Mouse (Mus musculus): ENCODE measurements around the gene Slc9b1. TPM values are rescaled to one million over a fixed set of nuclear protein-coding genes. Genes with fewer than 3 reads are reported as not detected.

The Slc9b1 gene
- polyA plus RNA-seq, 1 experiment from 2014 or later: not detected

DNA sequence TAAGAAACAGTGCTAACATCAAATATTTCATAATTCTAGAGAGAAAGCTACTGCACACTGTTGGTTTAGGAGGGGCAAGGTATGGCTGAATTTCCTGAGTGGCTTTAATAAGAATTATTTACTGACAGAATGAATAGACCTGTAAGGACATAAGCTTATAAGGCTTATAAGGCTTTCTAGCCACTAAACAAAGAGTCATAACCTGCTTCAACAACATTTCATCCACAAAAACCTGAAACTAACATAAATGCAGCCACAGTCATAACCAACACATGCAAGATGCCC, 73.4 kb downstream of the Slc9b1 start:
- no peak overlapping the region for H3K4me3 ChIP-seq
- H3K4me1 ChIP-seq (replicated peaks): peaks cover 25% of the 10 kb centered on the region
- H3K4me2 ChIP-seq: no peak overlapping the region
- H3K27me3 ChIP-seq: no peaks in the 10 kb centered on the region
- no peaks in the 10 kb centered on the region for H3K9me3 ChIP-seq
- peaks cover 3% of the 10 kb centered on the region; the same call in 1 of the 2 replicates for H3K36me3 ChIP-seq
- H3K9ac ChIP-seq: 0 out of 2 replicates have a peak overlapping the region, but pooled peaks have one; percentile 18
- H3K27ac ChIP-seq (replicated peaks): no peak overlapping the region
- no peak for ATAC-seq (ENCODE audit: low read depth)

DNA sequence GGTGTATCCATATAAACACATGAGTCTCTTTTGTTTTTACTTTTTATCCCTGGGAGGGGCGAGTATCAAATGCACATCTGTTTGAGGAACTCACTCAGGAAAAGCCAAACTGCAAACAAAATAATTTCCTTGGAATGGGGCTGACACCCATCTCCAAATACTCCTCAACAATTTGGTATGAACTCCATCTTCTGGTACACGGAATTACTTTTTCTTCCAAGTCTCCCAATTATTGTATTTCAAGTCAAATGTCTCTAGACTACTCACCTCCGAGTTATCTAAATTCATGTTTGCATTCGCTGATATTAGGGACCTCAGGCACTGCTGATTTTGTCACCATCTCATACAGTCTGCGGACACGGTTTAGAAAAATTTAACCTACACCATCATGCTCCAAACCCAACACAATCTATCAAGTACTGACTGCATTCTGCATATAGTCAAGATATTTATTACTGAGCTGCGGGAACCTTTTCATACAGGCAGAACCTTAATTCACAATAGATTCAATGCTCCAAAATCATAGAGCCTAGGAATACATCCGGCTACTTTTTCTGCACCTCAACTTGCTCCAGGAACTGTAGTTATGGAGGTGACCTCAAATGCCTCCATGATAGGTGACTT, 74.5 kb downstream of the Slc9b1 start:
- no peak; the same call in 1 of the 2 replicates for ATAC-seq (ENCODE audit: low read depth)
- H3K4me1 ChIP-seq (replicated peaks): peaks cover 25% of the 10 kb centered on the region
- H3K4me3 ChIP-seq: peak overlapping the region; percentile 57
- no peaks in the 10 kb centered on the region for H3K36me3 ChIP-seq
- H3K27ac ChIP-seq (replicated peaks): peak overlapping the region; percentile 96
- no peaks in the 10 kb centered on the region for H3K9me3 ChIP-seq
- peak overlapping the region; percentile 62 for H3K4me2 ChIP-seq
- H3K27me3 ChIP-seq: no peaks in the 10 kb centered on the region
- H3K9ac ChIP-seq: peak overlapping the region; percentile 72
- 31% methylated on average over 8 of the region's 8 CpGs for WGBS

DNA sequence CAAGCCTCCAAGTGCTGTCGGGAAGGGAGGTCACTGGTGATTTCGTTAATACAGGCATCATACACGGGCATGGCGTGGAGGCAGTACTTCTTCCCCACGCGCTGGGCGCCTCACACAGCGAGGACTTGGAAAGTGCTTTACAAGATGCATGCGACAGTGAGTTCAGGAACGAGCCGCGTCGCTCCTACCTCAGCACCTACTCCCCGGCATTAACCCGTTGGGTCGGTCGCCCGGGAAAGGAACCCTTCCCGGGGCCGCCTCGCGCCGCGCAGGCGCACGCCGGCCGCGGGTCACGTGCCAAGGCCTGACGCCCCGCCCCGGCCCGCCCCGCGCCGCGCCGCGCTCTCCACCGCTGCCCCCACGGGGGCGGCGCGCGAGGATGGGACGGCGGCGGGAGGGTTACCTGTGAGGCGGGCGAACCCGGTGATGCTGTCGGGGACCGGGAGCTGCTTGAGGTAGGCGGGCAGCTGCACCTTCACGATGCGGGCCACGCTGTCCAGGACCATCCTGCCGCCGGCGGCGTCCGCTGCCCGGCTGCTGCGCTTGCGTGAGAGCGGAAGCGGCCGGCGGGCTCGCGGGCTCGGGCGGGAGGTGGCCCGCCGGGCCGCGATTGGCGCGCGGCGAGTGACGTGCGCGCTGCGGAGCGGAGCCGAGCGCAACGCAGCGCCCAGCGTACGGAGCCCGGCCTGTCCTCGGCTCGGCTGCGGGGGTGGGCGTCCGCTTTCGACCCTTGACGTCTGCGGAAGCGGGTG, 75.2 kb downstream of the Slc9b1 start:
- WGBS: under 1% methylated on average over 89 of the region's 103 CpGs
- no peaks in the 10 kb centered on the region for H3K36me3 ChIP-seq
- peak overlapping the region; percentile 57 for H3K4me3 ChIP-seq
- peaks cover 25% of the 10 kb centered on the region for H3K4me1 ChIP-seq (replicated peaks)
- no peaks in the 10 kb centered on the region for H3K27me3 ChIP-seq
- peak overlapping the region; percentile 72 for H3K9ac ChIP-seq
- peak overlapping the region; percentile 79 for H3K4me2 ChIP-seq
- no peaks in the 10 kb centered on the region for H3K9me3 ChIP-seq
- peak overlapping the region; percentile 96 for H3K27ac ChIP-seq (replicated peaks)
- ATAC-seq (ENCODE audit: low read depth): peak; percentile 99

DNA sequence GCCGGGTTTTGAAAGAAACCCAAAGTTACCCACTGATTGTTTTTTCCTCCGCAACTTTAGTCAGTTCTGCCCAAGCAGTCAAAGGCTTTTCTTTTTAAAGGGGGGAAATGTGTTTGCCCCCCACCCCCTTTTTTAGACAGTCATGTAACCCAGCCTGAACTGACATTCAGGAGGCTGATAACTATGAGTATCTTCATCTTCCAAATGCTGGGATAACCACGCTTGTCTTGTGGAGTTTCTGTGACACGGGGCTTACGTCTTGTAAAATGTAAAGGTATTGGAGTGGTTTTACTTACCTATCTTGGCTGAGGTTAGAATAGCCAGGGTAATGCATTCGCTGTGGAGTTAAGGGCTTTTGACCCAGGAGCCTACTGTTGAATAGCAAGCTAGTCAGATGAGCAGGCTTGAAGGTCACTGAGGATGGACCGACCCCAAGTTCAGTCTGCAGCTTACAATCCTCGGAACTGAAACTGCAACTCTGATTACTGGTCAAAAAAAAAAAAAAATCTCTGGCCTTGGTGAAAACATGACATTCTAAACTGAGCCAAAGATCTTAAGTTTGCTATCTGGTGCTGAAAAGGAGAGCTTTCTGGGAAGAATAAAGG, 75.9 kb downstream of the Slc9b1 start, which contains the start of gene Cisd2:
TSS of gene Cisd2 (minus strand) at position 318 of the 605 bp plus-strand sequence.
- Histone ChIP-seq H3K27me3 (no peaks in the 10 kb centered on the region), H3K4me2 (peak within 1 kb of the TSS; percentile 79), H3K4me1 (replicated peaks) (peaks cover 25% of the 10 kb centered on the region), H3K27ac (replicated peaks) (peak within 1 kb of the TSS; percentile 96), H3K9me3 (no peaks in the 10 kb centered on the region), H3K36me3 (no peaks in the 10 kb centered on the region), H3K9ac (peak within 1 kb of the TSS; percentile 72), H3K4me3 (peak within 1 kb of the TSS; percentile 57)
- 3% methylated on average over 8 of the region's 8 CpGs for WGBS
- ATAC-seq (ENCODE audit: low read depth): peak; percentile 21

DNA sequence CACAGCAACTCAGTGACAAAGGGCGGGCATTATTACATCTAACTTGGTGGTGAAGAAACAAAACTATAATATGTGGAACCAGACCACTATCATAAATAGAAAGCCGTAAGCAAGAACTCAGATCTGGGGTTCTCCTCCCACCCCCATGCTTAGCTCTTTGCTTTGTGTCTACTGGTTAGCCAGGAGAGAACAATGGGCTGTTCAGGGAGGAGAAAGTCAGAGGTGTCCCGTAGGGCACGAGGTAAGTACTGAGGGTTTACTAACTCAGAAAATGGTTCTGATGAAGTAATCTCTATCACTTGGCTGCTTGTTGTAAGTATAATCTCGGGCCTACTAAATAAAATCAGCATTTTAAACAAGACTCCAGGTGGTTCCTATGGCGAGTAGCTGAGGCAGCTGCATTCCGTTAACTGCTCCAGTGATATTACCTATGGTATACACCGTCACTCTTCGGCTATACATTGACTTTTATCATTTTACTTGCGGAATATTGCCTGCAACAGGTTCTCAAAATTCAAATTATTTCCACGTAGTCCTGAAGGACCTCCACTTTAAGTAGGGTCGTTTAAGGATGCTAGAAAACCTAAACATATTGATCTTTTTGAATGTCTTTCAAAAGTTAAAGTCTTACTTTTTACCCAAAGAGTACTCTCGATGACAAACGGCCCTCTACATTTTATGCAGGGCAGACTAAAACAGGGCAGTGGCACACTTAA, 89.2 kb downstream of the Slc9b1 start:
- no peak for ATAC-seq (ENCODE audit: low read depth)
- H3K27ac ChIP-seq (replicated peaks): peak overlapping the region; percentile 100
- 40% methylated on average over 14 of the region's 14 CpGs for WGBS

DNA sequence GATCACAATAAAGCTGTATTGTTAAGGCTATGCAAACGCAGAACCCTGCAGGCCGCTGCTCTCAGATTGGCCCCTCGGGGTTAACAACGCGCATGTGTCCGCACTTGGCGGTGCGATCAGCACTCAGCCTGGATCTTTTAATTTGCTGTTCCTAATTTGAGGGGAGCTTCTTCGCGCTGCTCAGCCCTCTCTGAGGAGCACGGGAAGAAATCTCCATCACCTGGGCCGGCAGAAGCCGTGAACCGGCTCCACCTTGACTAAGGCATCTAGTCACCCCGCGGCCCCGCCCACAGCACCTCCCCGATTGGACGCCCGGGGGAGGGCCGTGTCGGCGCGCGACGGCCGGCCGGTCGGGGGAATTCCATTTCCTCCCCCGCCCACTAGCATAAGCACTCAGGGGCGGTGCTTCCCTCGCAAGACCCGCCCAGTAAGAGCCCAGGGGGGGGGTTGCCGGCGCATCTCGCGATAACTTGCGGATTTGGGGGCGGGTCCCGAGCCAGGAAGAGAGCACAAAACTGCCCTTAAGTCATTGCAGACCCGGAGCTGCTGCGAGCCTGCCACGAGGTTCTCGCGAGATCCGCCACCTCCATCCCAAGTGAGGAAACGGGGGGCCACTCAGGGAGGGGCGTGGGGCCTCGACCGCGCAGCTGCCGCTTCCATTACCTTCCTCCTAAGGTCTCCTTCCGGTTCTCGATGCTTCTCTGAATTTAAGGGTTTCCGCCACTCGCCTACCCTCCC, 90.1 kb downstream of the Slc9b1 start, which contains the start of gene Ube2d3:
TSS of gene Ube2d3 (plus strand) at position 392 of the 738 bp plus-strand sequence.
- ATAC-seq (ENCODE audit: low read depth): peak; percentile 96
- H3K9me3 ChIP-seq: no peaks in the 10 kb centered on the region
- H3K4me3 ChIP-seq: peak within 1 kb of the TSS; percentile 94
- H3K27ac ChIP-seq (replicated peaks): peak within 1 kb of the TSS; percentile 100
- 0 out of 2 replicates have a peak, but pooled peaks cover 3% of the 10 kb centered on the region for H3K36me3 ChIP-seq
- H3K9ac ChIP-seq: peak within 1 kb of the TSS; percentile 97
- no peaks in the 10 kb centered on the region for H3K27me3 ChIP-seq
- under 1% methylated on average over 55 of the region's 56 CpGs for WGBS
- H3K4me2 ChIP-seq: peak within 1 kb of the TSS; percentile 89
- H3K4me1 ChIP-seq (replicated peaks): peaks cover 34% of the 10 kb centered on the region

More for the DNA sequence above, 89.2 kb downstream of the Slc9b1 start:
- Histone ChIP-seq H3K9me3 (no peaks in the 10 kb centered on the region), H3K9ac (peak overlapping the region; percentile 75), H3K27me3 (no peaks in the 10 kb centered on the region), H3K4me2 (peak overlapping the region; percentile 60), H3K4me1 (replicated peaks) (peaks cover 29% of the 10 kb centered on the region), H3K36me3 (0 out of 2 replicates have a peak, but pooled peaks cover 3% of the 10 kb centered on the region), H3K4me3 (peak overlapping the region; percentile 94)

DNA sequence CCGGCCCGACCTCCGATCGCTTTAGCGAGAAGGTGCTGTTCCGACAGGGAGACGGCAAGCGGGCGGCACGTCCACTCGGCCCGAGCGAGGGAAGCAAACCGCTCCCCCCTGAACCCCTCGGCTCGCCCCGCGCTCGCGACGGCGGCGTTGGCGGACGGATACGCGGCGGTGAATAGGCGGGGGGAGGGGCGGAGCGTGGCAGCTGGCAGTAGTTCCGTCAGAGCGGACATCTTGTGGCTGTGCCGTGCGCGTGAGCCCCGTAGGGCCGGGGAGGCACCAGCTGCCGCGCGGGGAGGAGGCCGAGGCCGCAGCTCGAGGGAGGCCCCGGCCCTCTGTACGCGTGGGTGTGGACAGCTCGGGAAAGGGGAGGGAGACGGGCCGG, 90.7 kb downstream of the Slc9b1 start:
- H3K4me3 ChIP-seq: peak overlapping the region; percentile 94
- H3K4me2 ChIP-seq: peak overlapping the region; percentile 89
- H3K9ac ChIP-seq: peak overlapping the region; percentile 97
- H3K36me3 ChIP-seq: 0 out of 2 replicates have a peak, but pooled peaks cover 7% of the 10 kb centered on the region
- no peaks in the 10 kb centered on the region for H3K27me3 ChIP-seq
- under 1% methylated on average over 48 of the region's 50 CpGs for WGBS
- H3K27ac ChIP-seq (replicated peaks): peak overlapping the region; percentile 100
- peak; percentile 85 for ATAC-seq (ENCODE audit: low read depth)
- no peaks in the 10 kb centered on the region for H3K9me3 ChIP-seq
- H3K4me1 ChIP-seq (replicated peaks): peaks cover 40% of the 10 kb centered on the region

DNA sequence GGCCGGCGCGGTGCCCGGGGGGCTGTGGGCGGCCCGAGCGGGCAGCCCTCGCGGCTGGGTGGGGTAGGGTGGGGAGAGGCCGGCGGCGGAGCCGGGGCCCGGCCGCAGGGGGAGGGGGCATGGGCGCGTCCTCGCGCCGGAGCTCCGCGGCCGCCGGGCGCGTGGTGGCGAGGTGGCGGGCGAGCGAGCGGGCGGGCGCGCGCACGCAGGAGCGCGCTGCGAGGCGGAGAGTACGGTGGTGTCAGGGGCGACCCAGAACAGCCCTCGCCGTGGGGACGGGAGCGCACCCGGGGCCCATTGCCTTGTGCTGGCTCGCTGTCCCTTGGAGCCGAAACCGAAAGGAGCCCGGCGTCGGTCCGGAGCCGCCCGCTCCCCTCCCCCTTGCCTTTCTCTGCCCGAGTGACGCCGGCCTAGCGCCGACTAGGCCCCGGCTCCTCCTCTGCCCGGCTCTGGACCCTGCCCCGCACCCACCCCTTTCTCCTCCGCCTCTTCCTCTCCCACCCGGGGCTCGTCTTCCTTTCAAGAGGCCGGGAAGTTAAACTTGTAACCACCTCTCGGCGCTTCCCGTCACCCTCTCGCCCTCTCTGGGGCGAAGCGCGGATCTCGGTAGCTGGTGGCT, 91.2 kb downstream of the Slc9b1 start:
- 0 out of 2 replicates have a peak, but pooled peaks cover 5% of the 10 kb centered on the region for H3K36me3 ChIP-seq
- WGBS: under 1% methylated on average over 55 of the region's 76 CpGs
- peak; percentile 64 for ATAC-seq (ENCODE audit: low read depth)
- H3K9ac ChIP-seq: peak overlapping the region; percentile 97
- no peaks in the 10 kb centered on the region for H3K27me3 ChIP-seq
- H3K9me3 ChIP-seq: no peaks in the 10 kb centered on the region
- peaks cover 44% of the 10 kb centered on the region for H3K4me1 ChIP-seq (replicated peaks)
- H3K4me2 ChIP-seq: peak overlapping the region; percentile 89
- peak overlapping the region; percentile 94 for H3K4me3 ChIP-seq
- H3K27ac ChIP-seq (replicated peaks): peak overlapping the region; percentile 100

DNA sequence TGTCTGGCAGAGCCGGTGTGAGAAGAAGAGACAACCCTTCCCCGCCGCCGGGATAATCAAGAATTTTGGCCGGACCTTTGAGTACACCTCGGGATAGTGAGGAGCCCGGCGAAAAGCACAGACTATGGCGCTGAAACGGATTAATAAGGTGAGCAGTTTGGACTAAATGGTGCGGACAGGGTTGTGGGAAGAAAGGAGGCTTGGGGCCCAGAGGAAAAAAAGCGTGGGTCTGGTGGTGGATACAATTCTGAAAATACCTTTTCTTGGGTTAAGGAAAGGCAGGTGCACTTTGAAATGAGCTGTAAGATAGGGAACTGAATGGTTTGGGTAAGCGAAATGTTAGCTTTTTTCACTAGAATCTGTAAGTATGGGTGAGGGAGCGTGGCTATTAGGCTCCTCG, 91.8 kb downstream of the Slc9b1 start:
- peak overlapping the region; percentile 100 for H3K27ac ChIP-seq (replicated peaks)
- H3K4me1 ChIP-seq (replicated peaks): peaks cover 44% of the 10 kb centered on the region
- peak overlapping the region; percentile 94 for H3K4me3 ChIP-seq
- H3K4me2 ChIP-seq: peak overlapping the region; percentile 89
- WGBS: 2% methylated on average over 15 of the region's 15 CpGs
- no peaks in the 10 kb centered on the region for H3K27me3 ChIP-seq
- 0 out of 2 replicates have a peak, but pooled peaks cover 5% of the 10 kb centered on the region for H3K36me3 ChIP-seq
- ATAC-seq (ENCODE audit: low read depth): no peak
- no peaks in the 10 kb centered on the region for H3K9me3 ChIP-seq
- H3K9ac ChIP-seq: peak overlapping the region; percentile 97

DNA sequence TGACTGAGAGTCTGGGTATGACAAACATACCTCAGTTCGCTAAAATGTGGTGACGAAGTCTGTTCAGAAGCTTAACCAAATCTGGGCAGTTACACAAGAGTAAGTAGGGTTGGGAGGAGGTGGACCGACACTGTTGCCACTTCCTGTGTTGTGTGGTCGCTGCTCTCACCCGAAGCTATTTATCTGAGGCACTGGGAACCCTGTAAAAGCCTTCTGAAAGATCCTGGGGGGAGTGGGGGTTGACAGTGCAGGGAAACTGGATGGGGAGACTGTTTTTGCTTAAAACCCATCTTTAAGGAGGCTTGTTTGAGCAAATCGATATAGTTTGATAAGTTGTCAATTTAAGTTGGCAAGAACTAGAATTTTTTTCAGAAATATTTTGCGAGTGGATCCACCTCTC, 92.4 kb downstream of the Slc9b1 start:
- no peak for ATAC-seq (ENCODE audit: low read depth)
- 27% methylated on average over 7 of the region's 7 CpGs for WGBS
- no peaks in the 10 kb centered on the region for H3K27me3 ChIP-seq
- H3K9ac ChIP-seq: peak overlapping the region; percentile 97
- no peaks in the 10 kb centered on the region for H3K9me3 ChIP-seq
- H3K4me2 ChIP-seq: peak overlapping the region; percentile 89
- H3K36me3 ChIP-seq: 0 out of 2 replicates have a peak, but pooled peaks cover 5% of the 10 kb centered on the region
- peaks cover 47% of the 10 kb centered on the region for H3K4me1 ChIP-seq (replicated peaks)
- no peak overlapping the region for H3K27ac ChIP-seq (replicated peaks)
- H3K4me3 ChIP-seq: peak overlapping the region; percentile 94

DNA sequence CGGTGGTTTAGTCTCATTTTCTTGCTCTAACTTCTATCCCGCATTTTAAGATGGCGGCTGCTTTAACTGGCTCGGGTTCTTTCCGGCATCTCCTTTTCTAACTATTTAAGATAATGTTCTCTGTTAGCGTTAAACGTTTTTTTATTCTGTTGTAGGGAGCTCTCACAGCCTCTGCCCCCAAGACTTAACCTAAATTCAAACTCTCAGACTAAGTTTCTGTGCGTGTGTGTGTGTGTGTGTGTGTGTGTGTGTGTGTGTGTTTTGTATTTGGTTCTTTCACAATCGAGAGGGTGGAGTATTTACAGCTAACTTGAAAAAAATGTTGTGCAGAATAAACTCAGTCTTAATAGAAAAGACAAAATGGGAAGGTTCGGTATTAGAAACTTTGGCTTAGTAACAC, 92.8 kb downstream of the Slc9b1 start:
- Histone ChIP-seq H3K9me3 (no peaks in the 10 kb centered on the region), H3K4me3 (peak overlapping the region; percentile 94), H3K27me3 (no peaks in the 10 kb centered on the region), H3K4me1 (replicated peaks) (peaks cover 47% of the 10 kb centered on the region), H3K4me2 (peak overlapping the region; percentile 89), H3K27ac (replicated peaks) (no peak overlapping the region), H3K36me3 (0 out of 2 replicates have a peak, but pooled peaks cover 5% of the 10 kb centered on the region), H3K9ac (peak overlapping the region; percentile 97)
- 61% methylated on average over 10 of the region's 10 CpGs for WGBS
- no peak for ATAC-seq (ENCODE audit: low read depth)
